Mouse (Mus musculus): ENCODE results near the gene Olfr1412. TPM values are rescaled to one million over a fixed set of nuclear protein-coding genes. Genes with fewer than 3 reads are reported as not detected.

The Olfr1412 gene
- polyA plus RNA-seq (2014; fragmentation: Nextera tagmentation; extraction: Ambion mirVana) = not detected in 2 replicates

DNA sequence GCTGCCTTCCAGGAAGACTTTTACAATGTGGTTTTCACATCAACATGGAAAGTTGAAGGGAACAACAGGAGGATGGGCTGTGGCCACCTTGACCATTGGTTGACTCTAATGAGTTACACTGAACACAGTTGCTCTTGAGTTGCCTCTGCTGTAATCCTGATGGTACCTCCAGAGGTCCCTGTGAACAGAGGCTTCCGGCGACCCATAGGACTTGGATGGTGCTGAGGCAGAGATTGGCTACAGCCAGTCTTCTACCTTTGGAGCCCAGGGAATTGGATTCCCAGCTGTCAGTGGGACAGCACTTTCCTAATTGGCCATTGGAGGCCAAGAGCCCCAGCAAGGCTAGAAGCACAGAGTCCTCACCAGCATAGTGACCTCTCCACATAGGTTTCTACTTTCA is at the start of gene Olfr1412:
Gene Olfr1412 (plus strand): TSS at position 301 of the 400 bp plus-strand sequence.
- Histone ChIP-seq H3K4me3 (ENCODE audit: low read length) (no peak within 1 kb of the TSS), H3K9me3 (ENCODE audit: control insufficient read depth, low read length) (no peaks in the 10 kb centered on the region; the same call in 1 of the 2 replicates), H3K4me2 (replicated peaks; ENCODE audit: low read depth, low read length) (no peak within 1 kb of the TSS), H3K4me1 (ENCODE audit: control insufficient read depth, insufficient read depth, low read length) (no peaks in the 10 kb centered on the region), H3K36me3 (ENCODE audit: control insufficient read depth, insufficient read depth, low read length) (no peaks in the 10 kb centered on the region), H3K9ac (ENCODE audit: low read depth, low read length) (no peak within 1 kb of the TSS), H3K27me3 (ENCODE audit: control insufficient read depth, insufficient read depth, low read length) (no peaks in the 10 kb centered on the region), H3K27ac (ENCODE audit: low read depth, low read length) (no peak within 1 kb of the TSS)
- 76% methylated on average over 2 of the region's 2 CpGs for WGBS
- no peak for ATAC-seq (ENCODE audit: low FRiP score, low TSS enrichment)

DNA sequence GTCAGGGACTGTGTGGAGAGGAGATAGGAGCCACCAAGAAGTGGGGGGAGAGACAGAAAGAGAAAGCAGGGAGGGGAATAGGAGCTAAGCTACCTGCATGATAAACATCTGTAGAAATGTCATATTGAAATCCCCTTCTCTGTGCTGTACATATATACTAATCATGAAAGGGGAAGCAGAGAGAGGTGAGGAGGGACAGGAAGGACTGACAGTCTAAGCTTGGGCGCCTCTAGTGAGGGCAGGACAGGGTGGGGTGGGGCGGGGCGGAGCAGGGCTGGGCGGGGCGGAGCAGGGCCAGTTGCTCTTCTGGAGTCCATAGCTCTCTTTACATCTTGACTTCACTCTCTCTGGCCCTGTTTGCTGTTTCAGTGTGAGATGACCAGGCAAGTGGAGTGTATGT is 48.6 kb upstream of the Olfr1412 start:
- H3K4me3 ChIP-seq (ENCODE audit: low read length) = no peak overlapping the region
- no peaks in the 10 kb centered on the region for H3K36me3 ChIP-seq (ENCODE audit: control insufficient read depth, insufficient read depth, low read length)
- no peaks in the 10 kb centered on the region for H3K27me3 ChIP-seq (ENCODE audit: control insufficient read depth, insufficient read depth, low read length)
- WGBS = 41% methylated on average over 5 of the region's 5 CpGs
- no peak for ATAC-seq (ENCODE audit: low FRiP score, low TSS enrichment)
- no peaks in the 10 kb centered on the region for H3K4me1 ChIP-seq (ENCODE audit: control insufficient read depth, insufficient read depth, low read length)
- no peak overlapping the region for H3K9ac ChIP-seq (ENCODE audit: low read depth, low read length)
- H3K9me3 ChIP-seq (ENCODE audit: control insufficient read depth, low read length) = no peaks in the 10 kb centered on the region
- H3K4me2 ChIP-seq (replicated peaks; ENCODE audit: low read depth, low read length) = no peak overlapping the region
- no peak overlapping the region for H3K27ac ChIP-seq (ENCODE audit: low read depth, low read length)

DNA sequence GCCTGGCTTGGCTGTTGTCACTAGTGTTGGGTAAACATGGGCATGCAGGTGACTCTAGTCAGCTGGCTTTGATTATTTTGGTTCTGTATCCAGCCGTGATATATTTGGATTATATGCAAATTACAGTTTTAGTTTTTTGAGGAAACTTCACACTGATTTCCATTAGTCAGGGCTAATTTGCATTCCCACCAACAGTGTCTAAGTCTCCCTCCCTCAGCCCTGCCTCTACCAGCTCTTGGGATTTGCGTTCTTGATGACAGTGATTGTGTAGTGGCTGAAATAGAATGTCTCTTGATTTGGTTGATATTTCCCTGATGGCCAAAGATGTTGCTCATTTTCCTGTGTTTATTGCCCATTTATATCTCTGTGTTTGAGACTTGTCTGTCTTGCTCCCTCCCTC is 46.5 kb upstream of the Olfr1412 start:
- no peaks in the 10 kb centered on the region for H3K9me3 ChIP-seq (ENCODE audit: control insufficient read depth, low read length)
- no peaks in the 10 kb centered on the region for H3K36me3 ChIP-seq (ENCODE audit: control insufficient read depth, insufficient read depth, low read length)
- H3K4me3 ChIP-seq (ENCODE audit: low read length) = no peak overlapping the region
- H3K4me2 ChIP-seq (replicated peaks; ENCODE audit: low read depth, low read length) = no peak overlapping the region
- H3K4me1 ChIP-seq (ENCODE audit: control insufficient read depth, insufficient read depth, low read length) = no peaks in the 10 kb centered on the region
- ATAC-seq (ENCODE audit: low FRiP score, low TSS enrichment) = no peak
- H3K27me3 ChIP-seq (ENCODE audit: control insufficient read depth, insufficient read depth, low read length) = no peaks in the 10 kb centered on the region
- 57% methylated on average over 2 of the region's 2 CpGs for WGBS
- H3K27ac ChIP-seq (ENCODE audit: low read depth, low read length) = no peak overlapping the region
- H3K9ac ChIP-seq (ENCODE audit: low read depth, low read length) = no peak overlapping the region

DNA sequence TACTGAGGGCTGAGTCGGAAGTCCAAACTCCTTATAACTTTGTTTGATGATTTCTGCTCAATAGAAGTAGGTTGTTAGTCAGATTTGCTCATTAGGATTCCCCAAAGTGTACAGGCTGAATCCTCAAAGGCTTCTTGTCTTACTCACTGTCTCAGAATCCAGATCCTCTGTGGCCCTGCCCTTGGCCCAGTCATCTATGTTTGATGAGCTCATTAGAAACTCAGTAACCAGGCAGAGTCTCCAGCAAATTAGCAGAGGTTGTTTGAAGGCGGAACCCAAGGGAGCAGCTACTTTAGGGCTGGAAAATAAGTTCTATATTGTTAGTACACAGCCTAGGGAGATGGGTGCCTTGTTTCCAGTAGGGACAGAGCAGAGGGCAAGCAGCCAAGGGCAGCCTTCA is 39.6 kb upstream of the Olfr1412 start:
- H3K9ac ChIP-seq (ENCODE audit: low read depth, low read length) = no peak overlapping the region
- no peak overlapping the region for H3K4me3 ChIP-seq (ENCODE audit: low read length)
- H3K27ac ChIP-seq (ENCODE audit: low read depth, low read length) = no peak overlapping the region
- no peaks in the 10 kb centered on the region for H3K9me3 ChIP-seq (ENCODE audit: control insufficient read depth, low read length)
- no peaks in the 10 kb centered on the region for H3K36me3 ChIP-seq (ENCODE audit: control insufficient read depth, insufficient read depth, low read length)
- ATAC-seq (ENCODE audit: low FRiP score, low TSS enrichment) = no peak
- H3K27me3 ChIP-seq (ENCODE audit: control insufficient read depth, insufficient read depth, low read length) = no peaks in the 10 kb centered on the region
- H3K4me1 ChIP-seq (ENCODE audit: control insufficient read depth, insufficient read depth, low read length) = no peaks in the 10 kb centered on the region
- 87% methylated on average over 2 of the region's 2 CpGs for WGBS
- no peak overlapping the region for H3K4me2 ChIP-seq (replicated peaks; ENCODE audit: low read depth, low read length)

DNA sequence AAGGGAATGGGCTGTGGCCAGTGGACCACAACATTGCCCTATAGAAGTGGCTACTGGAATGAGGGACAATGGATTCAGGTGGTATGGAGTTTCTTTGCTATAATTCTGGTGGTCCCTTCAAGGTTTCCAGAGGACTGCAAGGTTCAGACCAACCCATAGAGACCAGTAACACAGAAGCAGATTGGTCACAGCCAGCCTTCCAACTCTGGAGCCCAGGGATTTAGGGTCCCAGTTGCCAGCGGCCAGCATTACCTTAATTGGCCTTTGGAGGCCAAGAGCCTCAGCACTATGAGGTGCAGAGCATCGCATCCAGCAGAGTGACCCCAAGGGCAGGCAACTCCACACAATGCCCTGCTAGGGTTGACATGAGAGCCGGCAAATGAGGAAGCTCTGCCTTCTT is 14.6 kb upstream of the Olfr1412 start, which contains the start of gene Olfr1413:
Gene Olfr1413 (plus strand): TSS at position 301 of the 400 bp plus-strand sequence.
- Histone ChIP-seq H3K4me2 (replicated peaks; ENCODE audit: low read depth, low read length) (no peak within 1 kb of the TSS), H3K9ac (ENCODE audit: low read depth, low read length) (no peak within 1 kb of the TSS), H3K9me3 (ENCODE audit: control insufficient read depth, low read length) (no peaks in the 10 kb centered on the region), H3K27me3 (ENCODE audit: control insufficient read depth, insufficient read depth, low read length) (no peaks in the 10 kb centered on the region), H3K36me3 (ENCODE audit: control insufficient read depth, insufficient read depth, low read length) (no peaks in the 10 kb centered on the region), H3K4me3 (ENCODE audit: low read length) (no peak within 1 kb of the TSS), H3K27ac (ENCODE audit: low read depth, low read length) (no peak within 1 kb of the TSS), H3K4me1 (ENCODE audit: control insufficient read depth, insufficient read depth, low read length) (no peaks in the 10 kb centered on the region)
- WGBS = 93% methylated on average over 3 of the region's 3 CpGs
- no peak for ATAC-seq (ENCODE audit: low FRiP score, low TSS enrichment)

DNA sequence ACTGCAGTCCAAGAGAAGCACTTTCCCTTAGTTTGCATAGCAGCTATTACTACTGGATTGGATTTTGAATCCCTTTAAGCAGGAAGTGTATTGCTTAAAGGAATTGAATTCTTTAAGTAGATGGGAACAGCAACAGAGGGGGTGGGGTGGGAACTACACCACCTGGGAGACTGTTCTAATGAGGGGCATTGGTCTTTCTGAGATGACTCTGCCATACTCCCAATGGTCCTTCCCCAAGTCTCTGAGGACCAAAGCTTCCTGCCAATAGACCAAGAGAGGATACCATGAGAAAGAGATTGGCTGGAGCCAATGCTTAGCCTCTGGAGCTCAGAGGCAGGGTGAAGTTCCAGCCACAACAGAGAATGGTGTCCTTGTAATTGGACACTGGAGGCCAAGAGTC is 8.5 kb downstream of the Olfr1412 start, which contains the start of gene Olfr1411:
Gene Olfr1411 (plus strand): TSS at position 301 of the 400 bp plus-strand sequence.
- Histone ChIP-seq H3K9ac (ENCODE audit: low read depth, low read length) (no peak within 1 kb of the TSS), H3K27ac (ENCODE audit: low read depth, low read length) (no peak within 1 kb of the TSS), H3K4me3 (ENCODE audit: low read length) (no peak within 1 kb of the TSS), H3K4me1 (ENCODE audit: control insufficient read depth, insufficient read depth, low read length) (no peaks in the 10 kb centered on the region), H3K9me3 (ENCODE audit: control insufficient read depth, low read length) (no peaks in the 10 kb centered on the region), H3K27me3 (ENCODE audit: control insufficient read depth, insufficient read depth, low read length) (no peaks in the 10 kb centered on the region), H3K36me3 (ENCODE audit: control insufficient read depth, insufficient read depth, low read length) (no peaks in the 10 kb centered on the region), H3K4me2 (replicated peaks; ENCODE audit: low read depth, low read length) (no peak within 1 kb of the TSS)
- no peak for ATAC-seq (ENCODE audit: low FRiP score, low TSS enrichment)

DNA sequence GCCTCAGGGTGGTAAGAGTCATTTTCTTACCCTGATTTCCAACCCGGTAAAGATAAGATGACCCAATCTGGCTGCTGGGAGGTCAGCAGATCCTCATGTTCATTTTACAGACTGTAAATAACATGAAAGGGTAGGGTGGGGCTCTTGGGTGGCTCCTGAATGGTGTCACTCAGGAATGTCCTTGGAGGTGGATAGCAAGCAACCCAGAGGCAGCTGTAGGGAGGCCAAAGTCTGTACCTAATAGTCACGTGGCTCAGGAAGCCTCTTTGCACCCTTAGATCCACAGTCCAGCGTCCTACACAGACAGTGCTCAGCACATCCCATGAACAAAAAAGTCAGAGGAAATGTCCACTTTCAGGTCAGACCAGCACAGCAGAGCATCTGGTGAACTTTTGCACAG is 10.4 kb downstream of the Olfr1412 start:
- Histone ChIP-seq H3K27ac (ENCODE audit: low read depth, low read length) (no peak overlapping the region), H3K9ac (ENCODE audit: low read depth, low read length) (no peak overlapping the region), H3K36me3 (ENCODE audit: control insufficient read depth, insufficient read depth, low read length) (no peaks in the 10 kb centered on the region), H3K4me1 (ENCODE audit: control insufficient read depth, insufficient read depth, low read length) (no peaks in the 10 kb centered on the region), H3K4me2 (replicated peaks; ENCODE audit: low read depth, low read length) (no peak overlapping the region), H3K9me3 (ENCODE audit: control insufficient read depth, low read length) (no peaks in the 10 kb centered on the region), H3K4me3 (ENCODE audit: low read length) (no peak overlapping the region), H3K27me3 (ENCODE audit: control insufficient read depth, insufficient read depth, low read length) (no peaks in the 10 kb centered on the region)
- 76% methylated on average over 3 of the region's 3 CpGs for WGBS
- ATAC-seq (ENCODE audit: low FRiP score, low TSS enrichment) = no peak

DNA sequence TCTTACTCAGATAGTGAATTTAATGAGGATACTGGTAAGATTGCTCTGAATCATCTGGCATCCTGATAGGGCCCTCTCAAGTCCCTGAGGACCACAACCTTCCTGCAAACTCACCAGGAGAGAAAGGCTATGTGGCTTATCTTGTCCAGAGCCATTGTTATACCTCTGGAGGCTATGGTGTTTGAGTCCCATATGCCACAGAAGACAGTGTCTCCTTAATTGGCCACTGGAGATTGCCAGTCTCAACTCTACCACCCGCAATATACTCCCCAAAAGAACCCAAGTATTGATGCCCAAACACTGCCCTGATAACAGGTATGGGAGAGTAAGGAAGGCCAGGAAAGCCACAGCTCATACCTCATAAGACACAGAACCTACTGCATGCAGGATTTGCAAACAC is 19.9 kb downstream of the Olfr1412 start, which contains the start of gene Olfr1410:
Gene Olfr1410 (plus strand): TSS at position 301 of the 400 bp plus-strand sequence.
- Histone ChIP-seq H3K4me3 (ENCODE audit: low read length) (no peak within 1 kb of the TSS), H3K4me1 (ENCODE audit: control insufficient read depth, insufficient read depth, low read length) (no peaks in the 10 kb centered on the region), H3K36me3 (ENCODE audit: control insufficient read depth, insufficient read depth, low read length) (no peaks in the 10 kb centered on the region), H3K27ac (ENCODE audit: low read depth, low read length) (no peak within 1 kb of the TSS), H3K9ac (ENCODE audit: low read depth, low read length) (no peak within 1 kb of the TSS), H3K27me3 (ENCODE audit: control insufficient read depth, insufficient read depth, low read length) (no peaks in the 10 kb centered on the region), H3K4me2 (replicated peaks; ENCODE audit: low read depth, low read length) (no peak within 1 kb of the TSS), H3K9me3 (ENCODE audit: control insufficient read depth, low read length) (no peaks in the 10 kb centered on the region)
- WGBS = 95% methylated on average over 1 of the region's 1 CpGs
- no peak for ATAC-seq (ENCODE audit: low FRiP score, low TSS enrichment)

DNA sequence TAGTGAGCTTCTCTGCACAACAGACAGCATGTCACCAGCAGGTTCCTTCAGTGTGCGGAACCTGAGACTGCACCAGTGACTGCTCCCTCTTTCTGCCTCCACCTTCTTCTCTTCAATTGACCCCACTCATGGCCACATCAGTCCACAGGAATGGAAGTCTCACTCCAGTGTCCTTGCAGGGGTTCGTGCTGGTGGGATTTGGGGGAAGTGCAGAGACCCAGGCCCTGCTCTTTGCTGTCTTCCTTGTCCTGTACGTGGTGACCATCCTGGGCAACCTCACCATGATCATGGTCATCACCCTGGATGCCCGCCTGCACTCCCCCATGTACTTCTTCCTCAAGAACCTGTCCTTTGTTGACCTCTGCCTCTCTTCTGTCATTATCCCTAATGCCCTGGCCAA is 22.1 kb downstream of the Olfr1412 start:
- H3K36me3 ChIP-seq (ENCODE audit: control insufficient read depth, insufficient read depth, low read length) = no peaks in the 10 kb centered on the region
- H3K4me2 ChIP-seq (replicated peaks; ENCODE audit: low read depth, low read length) = no peak overlapping the region
- H3K27ac ChIP-seq (ENCODE audit: low read depth, low read length) = no peak overlapping the region
- H3K4me1 ChIP-seq (ENCODE audit: control insufficient read depth, insufficient read depth, low read length) = no peaks in the 10 kb centered on the region
- no peak for ATAC-seq (ENCODE audit: low FRiP score, low TSS enrichment)
- no peak overlapping the region for H3K4me3 ChIP-seq (ENCODE audit: low read length)
- no peaks in the 10 kb centered on the region for H3K27me3 ChIP-seq (ENCODE audit: control insufficient read depth, insufficient read depth, low read length)
- H3K9me3 ChIP-seq (ENCODE audit: control insufficient read depth, low read length) = no peaks in the 10 kb centered on the region
- H3K9ac ChIP-seq (ENCODE audit: low read depth, low read length) = no peak overlapping the region
- WGBS = 81% methylated on average over 4 of the region's 4 CpGs
